Mouse (Mus musculus) splenic B cell, adult 2 months (primary cell): ENCODE data around the gene Nckap5.

Experiments
- DNase-seq: peaks from one replicate; pipeline ENCODE4 v3.0.0-alpha.2; 2011; ENCODE audit warnings: low read depth, low spot score
- H3K27me3 ChIP-seq: 2 replicates; pipeline ENCODE4 v1.6.1; 2012; ENCODE audit warnings: mild to moderate bottlenecking, low read length, moderate library complexity, mixed read lengths; ENCODE audit not compliant: control insufficient read depth, poor library complexity, insufficient read depth, severe bottlenecking
- H3K36me3 ChIP-seq: 2 replicates; pipeline ENCODE4 v1.6.1; 2012; ENCODE audit warnings: mild to moderate bottlenecking, low read length, moderate library complexity, mixed read lengths; ENCODE audit not compliant: control insufficient read depth, poor library complexity, insufficient read depth, severe bottlenecking

Nckap5 gene

GRCm38 (mm10) chr1:126442723-126443122, 387.9 kb downstream of the Nckap5 start:
- H3K27me3 ChIP-seq: no peaks in the 10 kb centered on the region
- no peak for DNase-seq
- H3K36me3 ChIP-seq: no peaks in the 10 kb centered on the region

- Histone ChIP-seq H3K27me3 (no peaks in the 10 kb centered on the region), H3K36me3 (no peaks in the 10 kb centered on the region)
- no peak for DNase-seq
These were observed 392.5 kb downstream of the Nckap5 start for GRCm38 (mm10) chr1:126438000-126438572.

GRCm38 (mm10) chr1:126436937-126437667, 393.5 kb downstream of the Nckap5 start:
- no peak for DNase-seq
- no peaks in the 10 kb centered on the region for H3K36me3 ChIP-seq
- H3K27me3 ChIP-seq: no peaks in the 10 kb centered on the region

GRCm38 (mm10) chr1:126432285-126432684, 398.3 kb downstream of the Nckap5 start:
- H3K36me3 ChIP-seq: no peaks in the 10 kb centered on the region
- DNase-seq: no peak
- no peaks in the 10 kb centered on the region for H3K27me3 ChIP-seq

GRCm38 (mm10) chr1:126431594-126431993, 399.0 kb downstream of the Nckap5 start:
- no peak for DNase-seq
- Histone ChIP-seq H3K36me3 (no peaks in the 10 kb centered on the region), H3K27me3 (no peaks in the 10 kb centered on the region)

- Histone ChIP-seq H3K36me3 (no peaks in the 10 kb centered on the region), H3K27me3 (no peaks in the 10 kb centered on the region)
- DNase-seq: no peak
These were observed 419.2 kb downstream of the Nckap5 start for GRCm38 (mm10) chr1:126411426-126411825.

GRCm38 (mm10) chr1:126407886-126408285, 422.7 kb downstream of the Nckap5 start:
- H3K36me3 ChIP-seq: no peaks in the 10 kb centered on the region
- peak; percentile 32 for DNase-seq
- no peaks in the 10 kb centered on the region for H3K27me3 ChIP-seq

GRCm38 (mm10) chr1:126405543-126405942, 425.1 kb downstream of the Nckap5 start:
- DNase-seq: no peak
- H3K36me3 ChIP-seq: no peaks in the 10 kb centered on the region
- H3K27me3 ChIP-seq: no peaks in the 10 kb centered on the region

GRCm38 (mm10) chr1:126403970-126404369, 426.6 kb downstream of the Nckap5 start:
- Histone ChIP-seq H3K36me3 (no peaks in the 10 kb centered on the region), H3K27me3 (no peaks in the 10 kb centered on the region)
- no peak for DNase-seq

- H3K27me3 ChIP-seq: no peaks in the 10 kb centered on the region
- no peak for DNase-seq
- no peaks in the 10 kb centered on the region for H3K36me3 ChIP-seq
These were observed 439.4 kb downstream of the Nckap5 start for GRCm38 (mm10) chr1:126391204-126391603.

GRCm38 (mm10) chr1:126377339-126377980, 453.1 kb downstream of the Nckap5 start:
- Histone ChIP-seq H3K27me3 (no peaks in the 10 kb centered on the region), H3K36me3 (no peaks in the 10 kb centered on the region)
- DNase-seq: no peak

GRCm38 (mm10) chr1:126366736-126367135, 463.9 kb downstream of the Nckap5 start:
- Histone ChIP-seq H3K27me3 (no peaks in the 10 kb centered on the region), H3K36me3 (no peaks in the 10 kb centered on the region)
- DNase-seq: no peak

GRCm38 (mm10) chr1:126364556-126364955, 466.0 kb downstream of the Nckap5 start:
- H3K36me3 ChIP-seq: no peaks in the 10 kb centered on the region
- no peak for DNase-seq
- H3K27me3 ChIP-seq: no peaks in the 10 kb centered on the region

GRCm38 (mm10) chr1:126360531-126361220, 469.9 kb downstream of the Nckap5 start:
- Histone ChIP-seq H3K27me3 (no peaks in the 10 kb centered on the region), H3K36me3 (no peaks in the 10 kb centered on the region)
- DNase-seq: no peak

GRCm38 (mm10) chr1:126360111-126360510, 470.5 kb downstream of the Nckap5 start:
- Histone ChIP-seq H3K36me3 (no peaks in the 10 kb centered on the region), H3K27me3 (no peaks in the 10 kb centered on the region)
- no peak for DNase-seq
